Mouse (Mus musculus) spleen, adult 2 months (tissue): ENCODE measurements around the gene Ppp1r37.

Experiments
- CTCF ChIP-seq: fragments of 200-500 bp; IDR thresholded peaks from 2 replicates; pipeline ENCODE4 v1.5.1; 2011; ENCODE audit warnings: mild to moderate bottlenecking, inconsistent platforms; ENCODE audit not compliant: insufficient read depth, insufficient read length, insufficient replicate concordance; ENCODE audit errors: extremely low read depth
- POLR2A ChIP-seq: fragments of 200-500 bp; IDR thresholded peaks from 2 replicates; pipeline ENCODE4 v1.6.1; 2011; ENCODE audit warnings: low read depth, low read length, inconsistent platforms

DNA sequence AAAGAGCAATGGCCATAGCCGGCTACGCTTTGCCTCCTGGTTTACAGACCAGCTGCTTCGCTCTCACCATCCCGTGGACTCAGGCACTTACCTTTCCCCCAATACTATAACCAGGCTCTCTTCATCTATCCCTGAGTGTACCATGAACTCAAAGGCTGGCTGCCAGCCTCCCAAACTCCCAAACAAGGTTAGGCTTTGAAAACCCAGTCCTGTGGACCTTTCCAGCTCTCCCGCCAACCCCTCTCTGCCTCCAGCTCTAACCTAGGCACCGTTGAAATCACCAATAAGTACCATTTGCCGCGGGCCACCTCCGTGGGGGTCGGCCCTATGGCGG, 1.5 kb downstream of the Ppp1r37 start:
- TF ChIP-seq CTCF (no peak), POLR2A (no peak)
